Mouse (Mus musculus) ovary, postnatal 14 days (tissue): ENCODE results near the gene Gm20671.
"Not testable (repeated sequence)": the region's sequence is repeated elsewhere in the genome, so short reads cannot be mapped to it uniquely, and the experiment has no call there.

Source experiments
- DNase-seq: peaks from one replicate; pipeline ENCODE4 v3.0.0; 2022; ENCODE audit warnings: low spot score

Gm20671 gene

DNA sequence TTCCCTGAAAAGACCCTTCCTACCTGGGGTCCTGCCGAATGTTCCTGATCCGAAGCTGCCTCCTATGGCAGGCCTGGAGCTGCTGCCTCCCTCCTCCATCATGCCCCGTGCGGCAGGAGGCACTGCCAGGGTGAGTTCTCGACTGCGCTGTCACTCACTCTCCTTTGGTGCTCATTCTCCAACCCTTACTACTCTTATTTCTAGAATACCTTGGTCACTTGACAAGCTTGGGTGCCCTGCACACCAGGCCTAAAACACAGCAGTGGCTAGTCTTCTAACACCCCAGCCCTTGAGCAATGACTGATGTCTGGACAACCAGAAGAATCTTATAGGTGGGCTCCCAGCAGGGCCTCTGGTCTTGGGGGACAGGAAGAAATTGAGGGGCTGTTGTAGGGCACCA lies 93.0 kb downstream of the Gm20671 start:
- DNase-seq = not testable (repeated sequence)

DNA sequence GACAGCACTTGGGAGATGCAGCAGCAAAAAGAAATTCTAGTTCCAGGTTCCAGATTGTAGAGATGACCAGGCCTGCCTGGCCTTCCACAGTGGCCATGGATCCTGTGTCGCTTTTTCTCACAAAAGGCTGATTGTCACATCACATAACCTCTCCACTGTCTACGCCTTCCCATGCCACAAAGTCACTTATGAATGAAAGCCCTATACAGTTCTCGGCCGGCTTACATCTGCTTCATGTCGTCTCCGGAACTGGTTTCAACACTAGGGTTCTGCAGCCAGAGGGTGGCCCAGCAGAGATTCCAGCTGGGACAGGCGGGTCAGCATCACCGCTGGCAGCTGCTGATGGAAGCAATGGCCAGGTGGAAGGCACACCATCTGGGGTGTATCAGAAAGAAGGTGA lies 98.1 kb downstream of the Gm20671 start:
- DNase-seq = no peak

DNA sequence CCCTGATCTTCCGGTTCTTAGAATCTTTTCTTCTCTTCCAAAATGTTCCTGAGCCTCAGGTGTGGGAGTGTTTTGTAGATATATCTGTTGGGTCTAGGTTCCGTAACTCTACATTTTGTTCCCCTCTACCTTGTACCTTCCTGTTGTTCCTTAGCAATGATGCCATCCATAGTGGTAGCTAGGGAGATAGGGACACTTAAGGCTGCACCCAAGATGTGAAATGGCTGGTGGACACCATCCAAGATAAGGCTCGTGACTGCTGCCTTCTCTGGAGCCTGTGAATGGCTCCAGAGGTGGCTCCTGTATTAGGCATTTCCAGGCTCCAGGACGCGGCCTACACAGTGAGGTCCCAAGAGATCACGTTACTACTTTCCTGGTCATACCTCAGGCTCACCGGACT lies 98.6 kb downstream of the Gm20671 start:
- no peak for DNase-seq

- not testable (repeated sequence) for DNase-seq
Observed at GRCm38 (mm10) chr5:32725397-32725796, 101.5 kb downstream of the Gm20671 start.

GRCm38 (mm10) chr5:32723981-32724380 lies 102.9 kb downstream of the Gm20671 start:
- DNase-seq = no peak

- DNase-seq = not testable (repeated sequence)
Observed at GRCm38 (mm10) chr5:32722711-32723110, 104.2 kb downstream of the Gm20671 start.

DNA sequence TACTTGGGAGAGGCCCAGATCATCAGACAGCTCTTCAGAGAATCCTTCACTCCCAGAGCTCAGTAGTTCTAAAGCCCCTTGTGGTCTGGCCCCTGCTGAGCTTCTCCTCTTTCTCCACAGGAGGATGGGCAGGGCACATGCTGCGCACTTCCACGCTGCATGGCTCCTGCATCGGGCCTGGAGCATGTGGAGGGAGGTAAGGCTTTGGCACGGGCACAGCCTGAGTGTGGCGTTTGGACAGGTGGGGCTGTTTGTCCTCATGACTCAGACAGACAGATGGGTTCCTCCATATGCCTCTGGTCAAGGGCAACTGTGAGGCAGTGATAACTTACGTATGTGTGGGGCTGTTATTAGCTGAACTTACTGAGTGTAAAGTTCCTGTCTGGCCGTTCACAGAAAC lies 104.6 kb downstream of the Gm20671 start:
- no peak for DNase-seq

GRCm38 (mm10) chr5:32721316-32721715 lies 105.6 kb downstream of the Gm20671 start:
- no peak for DNase-seq

- no peak for DNase-seq
Observed at GRCm38 (mm10) chr5:32720416-32720815, 106.5 kb downstream of the Gm20671 start.

GRCm38 (mm10) chr5:32718916-32719315 lies 108.0 kb downstream of the Gm20671 start:
- DNase-seq = no peak

GRCm38 (mm10) chr5:32717726-32718125 lies 109.2 kb downstream of the Gm20671 start:
- DNase-seq = no peak

GRCm38 (mm10) chr5:32713703-32714467 lies 113.0 kb downstream of the Gm20671 start:
- peak; percentile 89 for DNase-seq

- DNase-seq = no peak
Observed at GRCm38 (mm10) chr5:32713042-32713702, 113.7 kb downstream of the Gm20671 start.

DNA sequence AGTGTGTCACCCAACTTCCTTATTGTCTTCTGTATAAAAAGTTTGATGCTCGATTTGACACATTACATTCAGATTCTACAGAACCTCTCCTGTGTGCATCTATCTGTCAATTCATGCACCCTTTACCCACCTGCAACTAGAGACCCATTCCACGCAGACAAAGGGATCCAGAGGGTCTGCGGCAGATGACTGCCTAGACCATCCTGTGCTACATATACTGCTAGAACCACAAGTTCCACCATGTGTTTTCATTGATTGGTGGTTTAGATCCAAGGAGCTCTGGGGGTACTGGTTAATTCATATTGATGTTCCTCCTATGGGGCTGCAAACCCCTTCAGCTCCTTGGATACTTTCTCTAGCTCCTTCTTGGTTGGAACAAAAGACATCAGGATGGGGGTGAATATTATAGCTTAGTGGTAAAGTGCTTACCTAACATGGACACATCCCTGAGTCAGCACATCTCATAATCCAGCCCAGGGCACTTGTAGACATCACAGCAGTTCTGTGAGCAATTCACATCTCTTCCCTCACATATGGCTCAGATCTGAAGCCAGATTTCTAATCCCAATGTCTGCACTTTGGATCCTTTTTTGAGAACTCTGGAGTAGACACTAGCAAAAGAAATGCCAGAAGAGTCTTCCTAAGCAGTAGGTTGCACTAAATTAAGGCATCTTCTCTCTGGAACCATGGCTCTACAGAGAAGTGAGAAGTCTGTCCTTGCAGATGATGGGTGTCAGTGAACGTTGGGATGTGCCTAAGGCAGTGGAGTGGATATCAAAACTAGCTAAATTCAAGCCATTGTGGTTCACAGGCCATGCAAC lies 114.5 kb downstream of the Gm20671 start:
- no peak for DNase-seq

GRCm38 (mm10) chr5:32711485-32711884 lies 115.4 kb downstream of the Gm20671 start:
- DNase-seq = no peak

- DNase-seq = no peak
Observed at GRCm38 (mm10) chr5:32706226-32706780, 120.6 kb downstream of the Gm20671 start.

GRCm38 (mm10) chr5:32697208-32697867 lies 129.6 kb downstream of the Gm20671 start:
- DNase-seq = no peak

DNA sequence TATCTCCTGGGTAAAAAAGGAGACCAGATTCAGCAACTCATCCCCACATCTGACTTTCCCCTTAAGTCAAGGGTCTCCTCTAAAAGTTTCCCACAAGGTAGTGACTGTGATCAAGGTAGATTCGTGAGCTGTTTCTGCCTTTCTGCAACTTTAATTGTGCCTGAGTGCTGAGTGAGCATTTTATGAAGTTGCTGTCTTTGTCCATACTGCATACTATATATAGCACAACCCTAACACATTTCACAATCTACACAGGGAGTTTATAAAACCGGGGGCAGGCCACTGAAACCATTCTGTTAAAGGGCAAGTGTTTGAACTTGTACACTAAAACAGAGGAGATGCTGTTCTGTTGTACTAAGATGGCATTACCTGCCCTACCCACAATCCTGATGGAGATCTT lies 133.5 kb downstream of the Gm20671 start:
- no peak for DNase-seq
